20 mouse cellular contexts compared by ENCODE assay signal in the genomic region with DNA sequence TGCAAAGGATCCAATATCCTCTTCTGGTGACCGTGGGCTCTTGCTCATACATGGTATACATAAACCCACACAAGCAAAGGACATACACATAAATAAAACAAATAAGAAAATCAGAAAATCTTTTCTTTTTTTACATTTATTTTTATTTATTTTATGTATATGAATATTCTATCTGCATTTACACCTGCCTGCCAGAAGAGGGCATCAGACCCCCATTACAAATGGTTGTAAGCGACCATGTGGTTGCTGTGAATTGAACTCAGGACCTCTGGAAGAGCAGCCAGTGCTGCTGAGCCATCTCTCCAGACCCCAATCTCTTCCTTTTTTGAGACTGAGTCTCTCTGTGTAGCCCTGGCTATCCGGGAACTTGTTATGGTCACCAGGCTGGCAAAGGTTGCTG. TPM values are rescaled to one million over a fixed set of nuclear protein-coding genes. Genes with fewer than 3 reads are reported as not detected.
DNase-seq lines count a peak whose midpoint lies in the region; ATAC-seq and TF ChIP-seq lines count a peak whose summit lies in the region.
"Had no signal": no experiment of that assay in that cellular context is flagged by ENCODE, and none has a peak within 500 bp of the region (broad histone marks: within the 10 kb centered on the region; RNA-seq: fewer than 3 reads in every experiment).

No protein-coding gene starts in this region.

- TF ChIP-seq EP300 in ES-Bruce4 (IDR thresholded peaks at IDR 0.05; ENCODE audit: insufficient read depth, low read depth, low read length), result no peak

- H3K4me1 ChIP-seq in intestine, postnatal 0 days (replicated peaks; ENCODE audit: control insufficient read depth, insufficient read depth, low read length), result no peaks in the 10 kb centered on the region
- peaks cover 7% of the 10 kb centered on the region for H3K4me1 ChIP-seq in intestine, embryonic 16.5 days (ENCODE audit: control insufficient read depth, insufficient read depth, low read length)
- peaks cover 3% of the 10 kb centered on the region; the same call in 1 of the 2 replicates for H3K4me1 ChIP-seq in lung, adult 2 months (ENCODE audit: control insufficient read depth, insufficient read depth, low read length)
- no peaks in the 10 kb centered on the region for H3K4me1 ChIP-seq in ES-Bruce4 (ENCODE audit: control insufficient read depth, insufficient read depth, low read length)
- H3K4me1 ChIP-seq in bone marrow macrophage, adult 2 months (ENCODE audit: control insufficient read depth, insufficient read depth, low read length), result peaks cover 14% of the 10 kb centered on the region

- TF ChIP-seq POLR2A in lung, adult 2 months (IDR thresholded peaks at IDR 0.05; ENCODE audit: borderline replicate concordance, extremely low read depth, low read depth, low read length), result no peak
- TF ChIP-seq POLR2A in ES-Bruce4 (IDR thresholded peaks at IDR 0.05; ENCODE audit: insufficient read depth, low read length), result no peak
- no peak for TF ChIP-seq POLR2A in bone marrow macrophage, adult 2 months (IDR thresholded peaks at IDR 0.05; ENCODE audit: borderline replicate concordance, low read depth, low read length)

- no peaks in the 10 kb centered on the region for H3K9me3 ChIP-seq in intestine, postnatal 0 days (ENCODE audit: control insufficient read depth)
- H3K9me3 ChIP-seq in intestine, embryonic 16.5 days (ENCODE audit: control insufficient read depth, low read length), result 0 out of 2 replicates have a peak, but pooled peaks cover 4% of the 10 kb centered on the region
- 0 out of 2 replicates have a peak, but pooled peaks cover 3% of the 10 kb centered on the region for H3K9me3 ChIP-seq in ES-Bruce4 (replicated peaks; ENCODE audit: control insufficient read depth, insufficient read depth, low read length, poor library complexity, severe bottlenecking)
- H3K9me3 ChIP-seq: forebrain, embryonic 12.5 days; hindbrain, embryonic 15.5 days; lung, embryonic 15.5 days; midbrain, embryonic 15.5 days had no signal

- 95% methylated on average over 3 of the region's 3 CpGs for WGBS in intestine, postnatal 0 days
- WGBS in intestine, embryonic 16.5 days, result 95% methylated on average over 3 of the region's 3 CpGs
- WGBS in lung, adult 2 months, result 96% methylated on average over 3 of the region's 3 CpGs

- TF ChIP-seq CTCF in intestine, postnatal 0 days (IDR thresholded peaks at IDR 0.05; ENCODE audit: low read depth), result peak; percentile 49
- peak; percentile 9; the same call in 1 of the 2 replicates for TF ChIP-seq CTCF in lung, adult 2 months (IDR thresholded peaks at IDR 0.05; ENCODE audit: insufficient read depth, low read length)
- peak; percentile 11 for TF ChIP-seq CTCF in ES-Bruce4 (IDR thresholded peaks at IDR 0.05; ENCODE audit: low read depth, low read length)
- 0 out of 2 replicates have a peak, but pooled peaks have one; percentile 11 for TF ChIP-seq CTCF in bone marrow macrophage, adult 2 months (IDR thresholded peaks at IDR 0.05; ENCODE audit: low read depth, low read length)

- no peak for DNase-seq in lung, adult 2 months
- no peak for DNase-seq in lung, adult 18-20 months
- DNase-seq in left cerebral cortex, adult 9 months (ENCODE audit: low spot score in 2 of 2), result no peak
- no peak for DNase-seq in Muller cell, postnatal 12 days (ENCODE audit: inconsistent ontology term)
- DNase-seq: adrenal gland, postnatal 36 days; cerebellum, adult 2 months; heart, postnatal 36 days; kidney, adult 11 months; kidney, postnatal 14 days; thymus, postnatal 25 days had no signal

- H3K9ac ChIP-seq in intestine, postnatal 0 days (ENCODE audit: low read depth, low read length), result no peak overlapping the region
- no peak overlapping the region for H3K9ac ChIP-seq in intestine, embryonic 16.5 days (ENCODE audit: low read depth, low read length)
- H3K9ac ChIP-seq in ES-Bruce4 (ENCODE audit: low read depth, poor library complexity, severe bottlenecking), result no peak overlapping the region
- H3K9ac ChIP-seq: forebrain, embryonic 12.5 days; heart, embryonic 13.5 days; hindbrain, embryonic 15.5 days; lung, embryonic 15.5 days; midbrain, embryonic 15.5 days had no signal

- H3K27me3 ChIP-seq in intestine, postnatal 0 days (replicated peaks; ENCODE audit: control insufficient read depth, insufficient read depth, low read length), result no peaks in the 10 kb centered on the region
- H3K27me3 ChIP-seq in intestine, embryonic 16.5 days (replicated peaks; ENCODE audit: control insufficient read depth, insufficient read depth, low read length), result no peaks in the 10 kb centered on the region
- no peaks in the 10 kb centered on the region for H3K27me3 ChIP-seq in ES-Bruce4 (ENCODE audit: control insufficient read depth, insufficient read depth, low read length, poor library complexity, severe bottlenecking)
- H3K27me3 ChIP-seq: forebrain, embryonic 12.5 days; heart, embryonic 13.5 days; hindbrain, embryonic 15.5 days; lung, embryonic 15.5 days; midbrain, embryonic 15.5 days had no signal

- H3K36me3 ChIP-seq in intestine, postnatal 0 days (ENCODE audit: control insufficient read depth, insufficient read depth), result peaks cover 35% of the 10 kb centered on the region
- peaks cover 13% of the 10 kb centered on the region for H3K36me3 ChIP-seq in intestine, embryonic 16.5 days (ENCODE audit: control insufficient read depth, insufficient read depth, low read length)
- peaks cover 8% of the 10 kb centered on the region; the same call in 1 of the 2 replicates for H3K36me3 ChIP-seq in ES-Bruce4 (ENCODE audit: control insufficient read depth, insufficient read depth, low read length, poor library complexity, severe bottlenecking)

- no peak overlapping the region for H3K4me3 ChIP-seq in intestine, postnatal 0 days (ENCODE audit: low read depth, low read length)
- no peak overlapping the region for H3K4me3 ChIP-seq in intestine, embryonic 16.5 days (ENCODE audit: low read length)
- no peak overlapping the region for H3K4me3 ChIP-seq in lung, adult 2 months (replicated peaks; ENCODE audit: extremely low read depth, low read depth, low read length)
- no peak overlapping the region for H3K4me3 ChIP-seq in ES-Bruce4 (ENCODE audit: low read depth, low read length)
- H3K4me3 ChIP-seq in bone marrow macrophage, adult 2 months (ENCODE audit: insufficient read depth, low read length), result no peak overlapping the region
- H3K4me3 ChIP-seq: embryonic facial prominence, embryonic 10.5 days; forebrain, embryonic 12.5 days; heart, embryonic 13.5 days; hindbrain, embryonic 15.5 days; lung, embryonic 15.5 days; midbrain, embryonic 15.5 days had no signal

- ATAC-seq in intestine, postnatal 0 days, result no peak
- ATAC-seq in intestine, embryonic 16.5 days, result no peak

- no peak overlapping the region for H3K27ac ChIP-seq in intestine, postnatal 0 days (ENCODE audit: low read depth, low read length)
- H3K27ac ChIP-seq in intestine, embryonic 16.5 days (ENCODE audit: low read length), result no peak overlapping the region
- H3K27ac ChIP-seq in ES-Bruce4 (ENCODE audit: insufficient read depth, low read length), result no peak overlapping the region
- no peak overlapping the region for H3K27ac ChIP-seq in bone marrow macrophage, adult 2 months (ENCODE audit: insufficient read depth, low read depth, low read length)
- H3K27ac ChIP-seq: embryonic facial prominence, embryonic 10.5 days; heart, embryonic 13.5 days; hindbrain, embryonic 15.5 days had no signal

- no peak overlapping the region for H3K4me2 ChIP-seq in intestine, postnatal 0 days (replicated peaks; ENCODE audit: low read depth)
- H3K4me2 ChIP-seq in intestine, embryonic 16.5 days (ENCODE audit: low read depth, low read length), result no peak overlapping the region
- H3K4me2 ChIP-seq: forebrain, embryonic 12.5 days; heart, embryonic 13.5 days; hindbrain, embryonic 15.5 days; lung, embryonic 15.5 days; midbrain, embryonic 15.5 days had no signal

RNA-seq across cellular contexts. Expression of gene Ccdc32, which starts 11.5 kb away (rescaled TPM):
- polyA plus RNA-seq in intestine, postnatal 0 days (2015; fragmentation: Nextera tagmentation; extraction: Ambion mirVana), result 55.9 and 59.5 TPM in 2 replicates
- polyA plus RNA-seq in intestine, embryonic 16.5 days (2015; fragmentation: Nextera tagmentation; extraction: Ambion mirVana), result 37.6 and 39.9 TPM in 2 replicates
- 5.8 and 7.5 TPM in 2 replicates for polyA plus RNA-seq in lung, adult 2 months (2012; rRNA removed)
- 8.7 and 9.2 TPM in 2 replicates for polyA plus RNA-seq in ES-Bruce4 (2011; ENCODE audit: insufficient read depth, insufficient read length, low read depth, missing spikeins)
- polyA plus RNA-seq in bone marrow macrophage, adult 2 months (2012; ENCODE audit: insufficient read depth, insufficient read length, missing spikeins), result 20.9 and 21.5 TPM in 2 replicates

RNA-seq across cellular contexts. Expression of gene Rpusd2, which starts 16.9 kb away (rescaled TPM):
- 1.2 and 1.5 TPM in 2 replicates for polyA plus RNA-seq in intestine, postnatal 0 days (2015; fragmentation: Nextera tagmentation; extraction: Ambion mirVana)
- polyA plus RNA-seq in intestine, embryonic 16.5 days (2015; fragmentation: Nextera tagmentation; extraction: Ambion mirVana), result 3.9 TPM in 2 replicates
- polyA plus RNA-seq in lung, adult 2 months (2012; rRNA removed), result 3.2 and 3.5 TPM in 2 replicates
- 16.2 and 16.8 TPM in 2 replicates for polyA plus RNA-seq in ES-Bruce4 (2011; ENCODE audit: insufficient read depth, insufficient read length, low read depth, missing spikeins)
- 1.9 and 2.5 TPM in 2 replicates for polyA plus RNA-seq in bone marrow macrophage, adult 2 months (2012; ENCODE audit: insufficient read depth, insufficient read length, missing spikeins)

RNA-seq across cellular contexts. Expression of gene Knl1, which starts 29.3 kb away (rescaled TPM):
- polyA plus RNA-seq in intestine, postnatal 0 days (2015; fragmentation: Nextera tagmentation; extraction: Ambion mirVana), result 12.0 and 15.2 TPM in 2 replicates
- polyA plus RNA-seq in intestine, embryonic 16.5 days (2015; fragmentation: Nextera tagmentation; extraction: Ambion mirVana), result 28.3 and 37.8 TPM in 2 replicates
- 0.03 and 0.12 TPM in 2 replicates for polyA plus RNA-seq in lung, adult 2 months (2012; rRNA removed)
- polyA plus RNA-seq in ES-Bruce4 (2011; ENCODE audit: insufficient read depth, insufficient read length, low read depth, missing spikeins), result 90.2 and 96.0 TPM in 2 replicates
- polyA plus RNA-seq in bone marrow macrophage, adult 2 months (2012; ENCODE audit: insufficient read depth, insufficient read length, missing spikeins), result 11.8 and 17.6 TPM in 2 replicates

Comparison
In these comparisons a context has a peak if more than half of its experiments do, and no peak if none do; other contexts are left out.
1. RNA of gene Knl1, which starts 29.3 kb away (polyA plus RNA-seq): 90.2 to 96.0 TPM in ES-Bruce4, 28.3 to 37.8 TPM in intestine, embryonic 16.5 days, 11.8 to 17.6 TPM in bone marrow macrophage, adult 2 months and 12.0 to 15.2 TPM in intestine, postnatal 0 days; 0.03 to 0.12 TPM in lung, adult 2 months; every median in the first group is over 10 times any median in the second.
2. Peak in every context shown above with its lines, with median percentiles within 50 percentile points of each other: CTCF ChIP-seq.